Mouse (Mus musculus) spleen, adult 2 months (tissue): ENCODE data around the gene P4hb.

Experiments
- CTCF ChIP-seq: fragments of 200-500 bp; IDR thresholded peaks from 2 replicates; pipeline ENCODE4 v1.5.1; 2011; ENCODE audit warnings: mild to moderate bottlenecking, inconsistent platforms; ENCODE audit not compliant: insufficient read depth, insufficient read length, insufficient replicate concordance; ENCODE audit errors: extremely low read depth
- POLR2A ChIP-seq: fragments of 200-500 bp; IDR thresholded peaks from 2 replicates; pipeline ENCODE4 v1.6.1; 2011; ENCODE audit warnings: low read depth, low read length, inconsistent platforms

GRCm38 (mm10) chr11:120518558-120518957, 54.5 kb downstream of the P4hb start:
- TF ChIP-seq POLR2A (no peak), CTCF (no peak)
